Mouse (Mus musculus) activated CD4-positive, CD25-positive, alpha-beta regulatory T cell, adult 9 weeks (primary cell): ENCODE data around the gene Gm5926. TPM values are rescaled to one million over a fixed set of nuclear protein-coding genes. Genes with fewer than 3 reads are reported as not detected.

ENCODE experiments used
- polyA plus RNA-seq: library from polyadenylated mRNA; unstranded; fragments of 100-300 nt; shearing (Covaris generic); gene quantifications from one replicate; pipeline ENCODE4 v1.2.1, GENCODE M21; 2017

Gm5926 gene
- not detected for polyA plus RNA-seq

DNA sequence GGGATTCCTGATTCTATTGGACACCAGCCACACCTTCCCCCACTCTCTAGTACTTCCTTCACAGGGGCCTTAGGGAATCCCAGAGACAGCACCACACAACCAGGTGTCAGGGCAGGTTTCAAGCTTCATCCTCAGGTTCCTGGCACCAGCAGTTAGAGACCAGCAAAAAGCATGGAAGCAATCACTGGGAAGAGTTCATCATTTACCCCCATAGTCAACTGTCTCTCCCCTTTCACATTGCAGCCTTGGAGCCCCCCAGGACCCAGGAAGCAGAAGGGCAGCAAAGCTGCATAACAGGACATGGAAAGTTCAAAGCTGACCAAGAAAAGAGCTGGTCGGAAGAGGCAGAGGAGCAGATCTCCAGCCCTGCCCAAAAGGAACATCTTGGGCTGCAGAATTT lies at the start of gene Gm5926:
Gene Gm5926, plus strand, starts transcription at position 301 of the 400 bp plus-strand sequence.

Other genes with a start within 250 kb of the Gm5926 start
- gene Btbd35f1, start 90.7 kb upstream of the Gm5926 start, polyA plus RNA-seq, result not detected
- not detected for gene Btbd35f21, start 75.4 kb downstream of the Gm5926 start, polyA plus RNA-seq
- not detected for gene Btbd35f30, start 243.9 kb downstream of the Gm5926 start, polyA plus RNA-seq